9 mouse cellular contexts compared by ENCODE assay signal in the genomic region with DNA sequence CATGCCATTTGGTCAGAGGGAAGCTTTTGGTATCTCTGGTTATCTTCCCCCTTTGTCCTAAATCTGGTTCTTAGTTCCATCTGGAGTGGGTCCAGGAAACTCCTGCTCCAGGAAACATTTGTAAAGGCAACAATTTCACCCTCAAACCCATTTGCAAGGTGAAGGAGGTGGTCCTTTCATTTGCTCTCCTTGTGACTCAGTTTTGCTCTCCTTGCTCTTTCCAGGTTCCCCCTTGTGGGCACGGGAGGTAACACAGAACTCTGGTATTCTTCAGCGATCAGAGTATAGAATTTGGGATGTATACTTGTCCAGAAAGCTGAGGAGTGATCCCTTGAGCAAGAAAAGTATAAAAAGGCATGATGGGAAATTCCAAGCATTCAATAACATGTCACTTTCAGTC.
DNase-seq lines count a peak whose midpoint lies in the region; ATAC-seq and TF ChIP-seq lines count a peak whose summit lies in the region.
"Had no signal": no experiment of that assay in that cellular context is flagged by ENCODE, and none has a peak within 500 bp of the region (broad histone marks: within the 10 kb centered on the region; RNA-seq: fewer than 3 reads in every experiment).

No protein-coding gene starts in this region.

- H3K4me3 ChIP-seq in gastrocnemius, adult 2 months = no peak overlapping the region
- no peak overlapping the region for H3K4me3 ChIP-seq in lung, postnatal 0 days (ENCODE audit: low read depth, low read length)
- H3K4me3 ChIP-seq in midbrain, embryonic 11.5 days (ENCODE audit: low read depth, low read length) = no peak overlapping the region
- H3K4me3 ChIP-seq in kidney, embryonic 16.5 days (ENCODE audit: low read length) = no peak overlapping the region
- H3K4me3 ChIP-seq: liver, embryonic 15.5 days had no signal

- no peak for DNase-seq in gastrocnemius, adult 2 months
- DNase-seq in gastrocnemius, adult 8-10 months (ENCODE audit: low spot score in 2 of 2) = no peak
- DNase-seq in lung, postnatal 0 days (ENCODE audit: low spot score) = peak; percentile 17
- DNase-seq in lung, postnatal 25 days (ENCODE audit: low spot score) = no peak
- peak; percentile 11 for DNase-seq in adipocyte (ENCODE audit: low spot score)
- peak; percentile 32 for DNase-seq in lung, postnatal 14 days
- DNase-seq in midbrain, embryonic 11.5 days (ENCODE audit: low spot score, missing footprints) = no peak

- TF ChIP-seq EP300 in lung, postnatal 0 days (IDR thresholded peaks at IDR 0.05) = no peak

- peak; percentile 61 for TF ChIP-seq CTCF in gastrocnemius, adult 2 months (IDR thresholded peaks at IDR 0.05)
- TF ChIP-seq CTCF in lung, postnatal 0 days (IDR thresholded peaks at IDR 0.05) = peak; percentile 70

- no peak overlapping the region for H3K27ac ChIP-seq in gastrocnemius, adult 2 months
- no peak overlapping the region for H3K27ac ChIP-seq in lung, postnatal 0 days (ENCODE audit: low read length)
- H3K27ac ChIP-seq in midbrain, embryonic 11.5 days (ENCODE audit: low read depth, low read length) = no peak overlapping the region
- H3K27ac ChIP-seq in kidney, embryonic 16.5 days (ENCODE audit: low read length) = no peak overlapping the region
- H3K27ac ChIP-seq: liver, embryonic 15.5 days had no signal

- H3K27me3 ChIP-seq in lung, postnatal 0 days (replicated peaks; ENCODE audit: insufficient read depth, low read length) = no peaks in the 10 kb centered on the region
- no peaks in the 10 kb centered on the region for H3K27me3 ChIP-seq in midbrain, embryonic 11.5 days (ENCODE audit: control insufficient read depth, insufficient read depth, low read length)
- no peaks in the 10 kb centered on the region for H3K27me3 ChIP-seq in kidney, embryonic 16.5 days (ENCODE audit: insufficient read depth, low read length)
- H3K27me3 ChIP-seq: liver, embryonic 15.5 days had no signal

- ATAC-seq in lung, postnatal 0 days = no peak
- ATAC-seq in midbrain, embryonic 11.5 days (ENCODE audit: low FRiP score) = no peak
- ATAC-seq in kidney, embryonic 16.5 days (ENCODE audit: low FRiP score, low TSS enrichment) = no peak

- no peaks in the 10 kb centered on the region for H3K9me3 ChIP-seq in lung, postnatal 0 days (ENCODE audit: low read length)
- no peaks in the 10 kb centered on the region for H3K9me3 ChIP-seq in midbrain, embryonic 11.5 days (ENCODE audit: control insufficient read depth, low read length)
- H3K9me3 ChIP-seq in kidney, embryonic 16.5 days (ENCODE audit: low read length) = no peaks in the 10 kb centered on the region
- H3K9me3 ChIP-seq: liver, embryonic 15.5 days had no signal

- intact Hi-C loops in gastrocnemius, adult 2 months (cut with DNase I) = no loop called here

- H3K4me2 ChIP-seq in lung, postnatal 0 days (replicated peaks; ENCODE audit: low read depth, low read length) = no peak overlapping the region
- H3K4me2 ChIP-seq in midbrain, embryonic 11.5 days = no peak overlapping the region
- H3K4me2 ChIP-seq in kidney, embryonic 16.5 days (replicated peaks; ENCODE audit: low read depth, low read length) = no peak overlapping the region
- H3K4me2 ChIP-seq: liver, embryonic 15.5 days had no signal

- H3K36me3 ChIP-seq in lung, postnatal 0 days (ENCODE audit: insufficient read depth, low read length) = no peaks in the 10 kb centered on the region
- H3K36me3 ChIP-seq in midbrain, embryonic 11.5 days (ENCODE audit: control insufficient read depth, insufficient read depth, low read length) = no peaks in the 10 kb centered on the region
- H3K36me3 ChIP-seq in kidney, embryonic 16.5 days (ENCODE audit: insufficient read depth, low read length) = no peaks in the 10 kb centered on the region
- H3K36me3 ChIP-seq: liver, embryonic 15.5 days had no signal

- 25% methylated on average over 2 of the region's 2 CpGs for WGBS in lung, postnatal 0 days
- WGBS in midbrain, embryonic 11.5 days = 48% methylated on average over 2 of the region's 2 CpGs
- WGBS in kidney, embryonic 16.5 days = 51% methylated on average over 2 of the region's 2 CpGs

- H3K9ac ChIP-seq in lung, postnatal 0 days (replicated peaks; ENCODE audit: low read depth) = no peak overlapping the region
- H3K9ac ChIP-seq in midbrain, embryonic 11.5 days (ENCODE audit: low read length) = no peak overlapping the region
- no peak overlapping the region for H3K9ac ChIP-seq in kidney, embryonic 16.5 days (replicated peaks; ENCODE audit: low read length)
- H3K9ac ChIP-seq: liver, embryonic 15.5 days had no signal

- H3K4me1 ChIP-seq in lung, postnatal 0 days (ENCODE audit: insufficient read depth, low read depth, low read length) = no peaks in the 10 kb centered on the region
- H3K4me1 ChIP-seq in midbrain, embryonic 11.5 days (ENCODE audit: control insufficient read depth, insufficient read depth, low read length) = no peaks in the 10 kb centered on the region
- H3K4me1 ChIP-seq in kidney, embryonic 16.5 days (ENCODE audit: insufficient read depth, low read length) = no peaks in the 10 kb centered on the region
- H3K4me1 ChIP-seq: liver, embryonic 15.5 days had no signal

Comparison
In these comparisons a context has a peak if more than half of its experiments do, and no peak if none do; other contexts are left out.
1. DNase-seq: peak in lung, postnatal 0 days (single experiment), adipocyte (single experiment) and lung, postnatal 14 days (single experiment); none in gastrocnemius, adult 2 months (single experiment), gastrocnemius, adult 8-10 months (0 of 2), lung, postnatal 25 days (single experiment) and midbrain, embryonic 11.5 days (single experiment).